9 mouse cellular contexts compared by ENCODE assay signal in genomic region chr16:22160386-22161145, GRCm38 (mm10). TPM values are rescaled to one million over a fixed set of nuclear protein-coding genes. Genes with fewer than 3 reads are reported as not detected.
DNase-seq lines count a peak whose midpoint lies in the region; ATAC-seq and TF ChIP-seq lines count a peak whose summit lies in the region.
"Had no signal": no experiment of that assay in that cellular context is flagged by ENCODE, and none has a peak within 500 bp of the region (broad histone marks: within the 10 kb centered on the region; RNA-seq: fewer than 3 reads in every experiment).

No protein-coding gene starts in this region.

- H3K9ac ChIP-seq in lung, postnatal 0 days (replicated peaks; ENCODE audit: low read depth) = no peak overlapping the region
- peak overlapping the region; percentile 97 for H3K9ac ChIP-seq in forebrain, embryonic 14.5 days (ENCODE audit: low read length)
- H3K9ac ChIP-seq in liver, embryonic 12.5 days = peak overlapping the region; percentile 74; the same call in 1 of the 2 replicates

- TF ChIP-seq EP300 in lung, postnatal 0 days (IDR thresholded peaks at IDR 0.05) = no peak

- no peaks in the 10 kb centered on the region for H3K9me3 ChIP-seq in lung, postnatal 0 days (ENCODE audit: low read length)
- no peaks in the 10 kb centered on the region for H3K9me3 ChIP-seq in forebrain, embryonic 14.5 days (replicated peaks; ENCODE audit: control insufficient read depth, low read length)
- no peaks in the 10 kb centered on the region for H3K9me3 ChIP-seq in liver, embryonic 12.5 days (replicated peaks)

- H3K27ac ChIP-seq in lung, postnatal 0 days (ENCODE audit: low read length) = no peak overlapping the region
- no peak overlapping the region for H3K27ac ChIP-seq in forebrain, embryonic 14.5 days (ENCODE audit: low read depth, low read length)
- no peak overlapping the region for H3K27ac ChIP-seq in liver, embryonic 12.5 days

- H3K36me3 ChIP-seq in lung, postnatal 0 days (ENCODE audit: insufficient read depth, low read length) = no peaks in the 10 kb centered on the region
- H3K36me3 ChIP-seq in forebrain, embryonic 14.5 days (ENCODE audit: control insufficient read depth, insufficient read depth, low read length) = no peaks in the 10 kb centered on the region
- H3K36me3 ChIP-seq in liver, embryonic 12.5 days = 0 out of 2 replicates have a peak, but pooled peaks cover 3% of the 10 kb centered on the region

- H3K27me3 ChIP-seq in lung, postnatal 0 days (replicated peaks; ENCODE audit: insufficient read depth, low read length) = no peaks in the 10 kb centered on the region
- no peaks in the 10 kb centered on the region for H3K27me3 ChIP-seq in forebrain, embryonic 14.5 days (replicated peaks; ENCODE audit: control insufficient read depth, insufficient read depth, low read length)
- H3K27me3 ChIP-seq in liver, embryonic 12.5 days (replicated peaks) = peaks cover 60% of the 10 kb centered on the region

- TF ChIP-seq CTCF in lung, postnatal 0 days (IDR thresholded peaks at IDR 0.05) = no peak

- H3K4me2 ChIP-seq in lung, postnatal 0 days (replicated peaks; ENCODE audit: low read depth, low read length) = peak overlapping the region; percentile 96
- peak overlapping the region; percentile 80 for H3K4me2 ChIP-seq in forebrain, embryonic 14.5 days (ENCODE audit: low read length)
- peak overlapping the region; percentile 77 for H3K4me2 ChIP-seq in liver, embryonic 12.5 days

- H3K4me3 ChIP-seq in lung, postnatal 0 days (ENCODE audit: low read depth, low read length) = peak overlapping the region; percentile 78
- H3K4me3 ChIP-seq in forebrain, embryonic 14.5 days (ENCODE audit: low read depth, low read length) = peak overlapping the region; percentile 97
- H3K4me3 ChIP-seq in liver, embryonic 12.5 days = peak overlapping the region; percentile 67

- no peak for ATAC-seq in lung, postnatal 0 days
- no peak for ATAC-seq in forebrain, embryonic 14.5 days
- ATAC-seq in liver, embryonic 12.5 days = no peak

- no peak for DNase-seq in lung, postnatal 0 days (ENCODE audit: low spot score)
- no peak for DNase-seq in lung, postnatal 4 days
- DNase-seq in forebrain, embryonic 14.5 days (ENCODE audit: low spot score) = peak; percentile 32
- DNase-seq in testis, postnatal 10 days (ENCODE audit: low spot score) = peak; percentile 33
- DNase-seq in layer of hippocampus, adult 9-11 months = no peak
- no peak for DNase-seq in cerebellum, adult 9-11 months
- DNase-seq in layer of hippocampus, postnatal 10 days (ENCODE audit: low spot score in 2 of 2) = no peak

- no peaks in the 10 kb centered on the region for H3K4me1 ChIP-seq in lung, postnatal 0 days (ENCODE audit: insufficient read depth, low read depth, low read length)
- peaks cover 12% of the 10 kb centered on the region for H3K4me1 ChIP-seq in forebrain, embryonic 14.5 days (ENCODE audit: control insufficient read depth, insufficient read depth, low read length)
- peaks cover 11% of the 10 kb centered on the region; the same call in 1 of the 2 replicates for H3K4me1 ChIP-seq in liver, embryonic 12.5 days

- 5% methylated on average over 16 of the region's 16 CpGs for WGBS in lung, postnatal 0 days
- WGBS in forebrain, embryonic 14.5 days = under 1% methylated on average over 16 of the region's 16 CpGs
- 4% methylated on average over 16 of the region's 16 CpGs for WGBS in liver, embryonic 12.5 days (ENCODE audit: insufficient replicate concordance)

RNA-seq across cellular contexts. Expression of gene Igf2bp2, which starts 2.5 kb away (rescaled TPM):
- polyA plus RNA-seq in lung, postnatal 0 days (2015; fragmentation: Nextera tagmentation; extraction: Ambion mirVana) = 22.2 and 24.1 TPM in 2 replicates
- polyA plus RNA-seq in forebrain, embryonic 14.5 days (2014; fragmentation: Nextera tagmentation; extraction: Ambion mirVana) = 23.9 and 25.1 TPM in 2 replicates
- 29.2 and 30.5 TPM in 2 replicates for polyA plus RNA-seq in liver, embryonic 12.5 days (2016; fragmentation: Nextera tagmentation; extraction: Ambion mirVana)
- total RNA-seq in layer of hippocampus, postnatal 10 days (2021) = 1 to 10 TPM in 1 of 2 experiments, under 1 TPM in 1; 0.76 to 1.3 TPM
- total RNA-seq: monocyte, adult 5-6 weeks had no signal

Comparison
In these comparisons a context has a peak if more than half of its experiments do, and no peak if none do; other contexts are left out.
1. DNase-seq: peak in forebrain, embryonic 14.5 days (single experiment) and testis, postnatal 10 days (single experiment); none in lung, postnatal 0 days (single experiment), lung, postnatal 4 days (0 of 2), layer of hippocampus, adult 9-11 months (single experiment), cerebellum, adult 9-11 months (single experiment) and layer of hippocampus, postnatal 10 days (0 of 2).
2. Peak in every context shown above with its lines, with median percentiles within 50 percentile points of each other: H3K4me2 ChIP-seq and H3K4me3 ChIP-seq.